In genomic region chr1:135181880-135182623, GRCm38 (mm10) we compare ENCODE assay signal across 18 mouse cellular contexts. TPM values are rescaled to one million over a fixed set of nuclear protein-coding genes. Genes with fewer than 3 reads are reported as not detected.
A peak's percentile ranks its signal among the peaks of the same experiment; 100 is the strongest.
DNase-seq lines count a peak whose midpoint lies in the region; ATAC-seq and TF ChIP-seq lines count a peak whose summit lies in the region.
"Had no signal": no experiment of that assay in that cellular context is flagged by ENCODE, and none has a peak within 500 bp of the region (broad histone marks: within the 10 kb centered on the region; RNA-seq: fewer than 3 reads in every experiment).

No protein-coding gene starts in this region.

- no peak for ATAC-seq in kidney, embryonic 16.5 days (ENCODE audit: low FRiP score, low TSS enrichment)
- ATAC-seq in intestine, embryonic 15.5 days, result no peak
- ATAC-seq in midbrain, postnatal 0 days (ENCODE audit: low FRiP score), result no peak
- ATAC-seq: activated CD4-positive, CD25-positive, alpha-beta regulatory T cell, adult 4 months; midbrain, embryonic 16.5 days had no signal

- no peak overlapping the region for H3K27ac ChIP-seq in kidney, embryonic 16.5 days (ENCODE audit: low read length)
- H3K27ac ChIP-seq in intestine, embryonic 15.5 days, result peak overlapping the region; percentile 82
- peak overlapping the region; percentile 91 for H3K27ac ChIP-seq in small intestine, adult 2 months (ENCODE audit: insufficient read depth, low read depth, low read length)
- H3K27ac ChIP-seq in midbrain, postnatal 0 days (ENCODE audit: low read depth, low read length), result no peak overlapping the region
- H3K27ac ChIP-seq: hindbrain, embryonic 13.5 days; lung, embryonic 15.5 days; neural tube, embryonic 13.5 days had no signal

- TF ChIP-seq CTCF in small intestine, adult 2 months (IDR thresholded peaks at IDR 0.05; ENCODE audit: extremely low read depth, insufficient read length, insufficient replicate concordance, low read depth, low read length), result no peak
- no peak for TF ChIP-seq CTCF in midbrain, postnatal 0 days (IDR thresholded peaks at IDR 0.05)

- 79% methylated on average over 8 of the region's 8 CpGs for WGBS in kidney, embryonic 16.5 days
- 81% methylated on average over 8 of the region's 8 CpGs for WGBS in intestine, embryonic 15.5 days
- 40% methylated on average over 8 of the region's 8 CpGs for WGBS in small intestine, adult 2 months
- 85% methylated on average over 8 of the region's 8 CpGs for WGBS in midbrain, postnatal 0 days

- H3K27me3 ChIP-seq in kidney, embryonic 16.5 days (ENCODE audit: insufficient read depth, low read length), result no peaks in the 10 kb centered on the region
- H3K27me3 ChIP-seq in intestine, embryonic 15.5 days (replicated peaks), result 0 out of 2 replicates have a peak, but pooled peaks cover 2% of the 10 kb centered on the region
- no peaks in the 10 kb centered on the region for H3K27me3 ChIP-seq in small intestine, adult 2 months (ENCODE audit: control insufficient read depth, insufficient read depth, low read length)
- H3K27me3 ChIP-seq in midbrain, postnatal 0 days (ENCODE audit: insufficient read depth, low read length), result no peaks in the 10 kb centered on the region
- H3K27me3 ChIP-seq: hindbrain, embryonic 13.5 days; lung, embryonic 15.5 days; neural tube, embryonic 13.5 days had no signal

- no peaks in the 10 kb centered on the region for H3K36me3 ChIP-seq in kidney, embryonic 16.5 days (ENCODE audit: insufficient read depth, low read length)
- H3K36me3 ChIP-seq in intestine, embryonic 15.5 days, result no peaks in the 10 kb centered on the region
- H3K36me3 ChIP-seq in small intestine, adult 2 months (ENCODE audit: control insufficient read depth, insufficient read depth, low read length), result no peaks in the 10 kb centered on the region
- no peaks in the 10 kb centered on the region for H3K36me3 ChIP-seq in midbrain, postnatal 0 days (ENCODE audit: insufficient read depth, low read length)
- H3K36me3 ChIP-seq: hindbrain, embryonic 13.5 days; lung, embryonic 15.5 days; neural tube, embryonic 13.5 days had no signal

- H3K4me3 ChIP-seq in kidney, embryonic 16.5 days (ENCODE audit: low read length), result no peak overlapping the region
- H3K4me3 ChIP-seq in intestine, embryonic 15.5 days (replicated peaks), result no peak overlapping the region
- H3K4me3 ChIP-seq in small intestine, adult 2 months (ENCODE audit: low read depth, low read length), result no peak overlapping the region
- H3K4me3 ChIP-seq in midbrain, postnatal 0 days (ENCODE audit: low read depth, low read length), result no peak overlapping the region
- H3K4me3 ChIP-seq: hindbrain, embryonic 13.5 days; lung, embryonic 15.5 days; neural tube, embryonic 13.5 days had no signal

- 0 out of 2 replicates have a peak, but pooled peaks cover 10% of the 10 kb centered on the region for H3K4me1 ChIP-seq in kidney, embryonic 16.5 days (ENCODE audit: insufficient read depth, low read length)
- H3K4me1 ChIP-seq in intestine, embryonic 15.5 days (replicated peaks), result peaks cover 24% of the 10 kb centered on the region
- H3K4me1 ChIP-seq in small intestine, adult 2 months (ENCODE audit: control insufficient read depth, insufficient read depth, insufficient read length, low read length), result peaks cover 66% of the 10 kb centered on the region
- peaks cover 5% of the 10 kb centered on the region; the same call in 1 of the 2 replicates for H3K4me1 ChIP-seq in midbrain, postnatal 0 days (ENCODE audit: insufficient read depth, low read length)
- H3K4me1 ChIP-seq: lung, embryonic 15.5 days had no signal

- no peak for TF ChIP-seq POLR2A in small intestine, adult 2 months (IDR thresholded peaks at IDR 0.05; ENCODE audit: low read depth, low read length)

- H3K4me2 ChIP-seq in kidney, embryonic 16.5 days (replicated peaks; ENCODE audit: low read depth, low read length), result no peak overlapping the region
- no peak overlapping the region for H3K4me2 ChIP-seq in intestine, embryonic 15.5 days (replicated peaks)
- no peak overlapping the region for H3K4me2 ChIP-seq in midbrain, postnatal 0 days (ENCODE audit: low read depth, low read length, poor library complexity, severe bottlenecking)
- H3K4me2 ChIP-seq: hindbrain, embryonic 13.5 days; lung, embryonic 15.5 days; neural tube, embryonic 13.5 days had no signal

- no peak overlapping the region for H3K9ac ChIP-seq in kidney, embryonic 16.5 days (replicated peaks; ENCODE audit: low read length)
- no peak overlapping the region for H3K9ac ChIP-seq in intestine, embryonic 15.5 days
- no peak overlapping the region for H3K9ac ChIP-seq in midbrain, postnatal 0 days (replicated peaks; ENCODE audit: low read length, poor library complexity, severe bottlenecking)
- H3K9ac ChIP-seq: hindbrain, embryonic 13.5 days; lung, embryonic 15.5 days; neural tube, embryonic 13.5 days had no signal

- H3K9me3 ChIP-seq in kidney, embryonic 16.5 days (ENCODE audit: low read length), result no peaks in the 10 kb centered on the region
- H3K9me3 ChIP-seq in intestine, embryonic 15.5 days, result no peaks in the 10 kb centered on the region
- no peaks in the 10 kb centered on the region for H3K9me3 ChIP-seq in midbrain, postnatal 0 days (ENCODE audit: low read length)
- H3K9me3 ChIP-seq: hindbrain, embryonic 13.5 days; lung, embryonic 15.5 days; neural tube, embryonic 13.5 days had no signal

- peak; percentile 85 for DNase-seq in kidney, adult 11 months
- peak; percentile 50 for DNase-seq in adrenal gland, postnatal 14 days
- DNase-seq in right cerebral cortex, postnatal 25 days, result no peak
- no peak for DNase-seq in midbrain, postnatal 0 days (ENCODE audit: low spot score)
- DNase-seq: heart, adult 11 months; retina, postnatal 1 day; thymus, postnatal 25 days had no signal

RNA-seq across cellular contexts. Expression of gene Gpr37l1, which starts 14.6 kb away (rescaled TPM):
- polyA plus RNA-seq in kidney, embryonic 16.5 days (2015; fragmentation: Nextera tagmentation; extraction: Ambion mirVana), result 0.10 TPM in 1 of 2 replicates, not detected in the other
- 1.8 and 2.4 TPM in 2 replicates for total RNA-seq in adrenal gland, postnatal 14 days (2021)
- 0.47 and 0.73 TPM in 2 replicates for polyA plus RNA-seq in intestine, embryonic 15.5 days (2015; fragmentation: Nextera tagmentation; extraction: Ambion mirVana)
- polyA plus RNA-seq in small intestine, adult 2 months (2012; rRNA removed), result 1.9 and 2.2 TPM in 2 replicates
- 14.1 and 25.7 TPM in 2 replicates for total RNA-seq in midbrain, postnatal 0 days (2014; rRNA removed)
- 8.8 and 12.8 TPM in 2 replicates for polyA plus RNA-seq in midbrain, postnatal 0 days (2015; fragmentation: Nextera tagmentation; extraction: Ambion mirVana)
- total RNA-seq: megakaryocyte progenitor cell, adult 5-6 weeks had no signal
- polyA plus RNA-seq: activated CD4-positive, CD25-positive, alpha-beta regulatory T cell, adult 4 months; embryonic facial prominence, embryonic 11.5 days; heart, postnatal 0 days had no signal

RNA-seq across cellular contexts. Expression of gene Arl8a, which starts 35.4 kb away (rescaled TPM):
- polyA plus RNA-seq in kidney, embryonic 16.5 days (2015; fragmentation: Nextera tagmentation; extraction: Ambion mirVana), result 42.9 and 46.7 TPM in 2 replicates
- total RNA-seq in adrenal gland, postnatal 14 days (2021), result 41.9 and 57.3 TPM in 2 replicates
- polyA plus RNA-seq in intestine, embryonic 15.5 days (2015; fragmentation: Nextera tagmentation; extraction: Ambion mirVana), result 60.6 TPM in 2 replicates
- polyA plus RNA-seq in small intestine, adult 2 months (2012; rRNA removed), result 31.0 and 82.9 TPM in 2 replicates
- total RNA-seq in midbrain, postnatal 0 days (2014; rRNA removed), result 317 and 384 TPM in 2 replicates
- 399 and 418 TPM in 2 replicates for polyA plus RNA-seq in midbrain, postnatal 0 days (2015; fragmentation: Nextera tagmentation; extraction: Ambion mirVana)

RNA-seq across cellular contexts. Expression of gene Ptpn7, which starts 49.6 kb away (rescaled TPM):
- 0.99 and 1.6 TPM in 2 replicates for polyA plus RNA-seq in kidney, embryonic 16.5 days (2015; fragmentation: Nextera tagmentation; extraction: Ambion mirVana)
- total RNA-seq in adrenal gland, postnatal 14 days (2021), result 1.1 and 3.9 TPM in 2 replicates
- polyA plus RNA-seq in intestine, embryonic 15.5 days (2015; fragmentation: Nextera tagmentation; extraction: Ambion mirVana), result 2.0 TPM in 2 replicates
- 3.9 and 5.4 TPM in 2 replicates for polyA plus RNA-seq in small intestine, adult 2 months (2012; rRNA removed)
- total RNA-seq in midbrain, postnatal 0 days (2014; rRNA removed), result 0.05 and 0.24 TPM in 2 replicates
- 0.05 and 0.15 TPM in 2 replicates for polyA plus RNA-seq in midbrain, postnatal 0 days (2015; fragmentation: Nextera tagmentation; extraction: Ambion mirVana)

Comparison
In these comparisons a context has a peak if more than half of its experiments do, and no peak if none do; other contexts are left out.
1. DNase-seq: peak in kidney, adult 11 months (single experiment) and adrenal gland, postnatal 14 days (single experiment); none in right cerebral cortex, postnatal 25 days (single experiment) and midbrain, postnatal 0 days (single experiment).
2. H3K27ac ChIP-seq: peak in intestine, embryonic 15.5 days (single experiment) and small intestine, adult 2 months (single experiment); none in kidney, embryonic 16.5 days (single experiment) and midbrain, postnatal 0 days (single experiment).